Mouse (Mus musculus) neural tube, embryonic 15.5 days (tissue): Measurements from ENCODE around the gene Has3. TPM values are rescaled to one million over a fixed set of nuclear protein-coding genes. Genes with fewer than 3 reads are reported as not detected.

Experiments
- ATAC-seq: fragments of 200-750 bp; cut with Nextera tagmentation; 2 replicates; pipeline ENCODE4 v1.8.0; 2017; ENCODE audit warnings: mild to moderate bottlenecking, moderate TSS enrichment, moderate library complexity; ENCODE audit not compliant: low FRiP score
- H3K27ac ChIP-seq: fragments of 300-500 bp; sonication (generic); replicated peaks from 2 replicates; pipeline ENCODE4 v1.5.1; 2015; ENCODE audit warnings: mild to moderate bottlenecking, inconsistent platforms
- H3K27me3 ChIP-seq: fragments of 300-500 bp; sonication (generic); replicated peaks from 2 replicates; pipeline ENCODE4 v1.6.1; 2015; ENCODE audit warnings: inconsistent platforms
- H3K36me3 ChIP-seq: fragments of 300-500 bp; sonication (generic); 2 replicates; pipeline ENCODE4 v1.6.1; 2015; ENCODE audit warnings: inconsistent platforms
- H3K4me1 ChIP-seq: fragments of 300-500 bp; sonication (generic); 2 replicates; pipeline ENCODE4 v1.6.1; 2015; ENCODE audit warnings: inconsistent platforms
- H3K4me2 ChIP-seq: fragments of 300-500 bp; sonication (generic); 2 replicates; pipeline ENCODE4 v1.6.1; 2015; ENCODE audit warnings: inconsistent platforms, mild to moderate bottlenecking, moderate library complexity
- H3K4me3 ChIP-seq: fragments of 300-500 bp; sonication (generic); replicated peaks from 2 replicates; pipeline ENCODE4 v1.5.1; 2015; ENCODE audit warnings: mild to moderate bottlenecking, inconsistent platforms
- H3K9ac ChIP-seq: fragments of 300-500 bp; sonication (generic); replicated peaks from 2 replicates; pipeline ENCODE4 v1.6.1; 2015; ENCODE audit warnings: mild to moderate bottlenecking, inconsistent platforms
- H3K9me3 ChIP-seq: fragments of 300-500 bp; sonication (generic); replicated peaks from 2 replicates; pipeline ENCODE4 v1.6.1; 2016; ENCODE audit warnings: inconsistent platforms
- WGBS: fragments of 180-500 bp; shearing (Covaris S2); methylation state at CpG from one replicate; pipeline ENCODE4 v1.1.7; 2015; ENCODE audit warnings: mixed read lengths; 5-methylcytosine and 5-hydroxymethylcytosine counted together
- polyA plus RNA-seq: library from polyadenylated mRNA; unstranded; fragments of >200 nt; fragmentation: Nextera tagmentation; extraction: Ambion mirVana; gene quantifications from 2 replicates; pipeline ENCODE4 v1.2.1, GENCODE M21; 2015

The Has3 gene
- polyA plus RNA-seq, 1 experiment from 2014 or later, result 2.2 TPM

DNA sequence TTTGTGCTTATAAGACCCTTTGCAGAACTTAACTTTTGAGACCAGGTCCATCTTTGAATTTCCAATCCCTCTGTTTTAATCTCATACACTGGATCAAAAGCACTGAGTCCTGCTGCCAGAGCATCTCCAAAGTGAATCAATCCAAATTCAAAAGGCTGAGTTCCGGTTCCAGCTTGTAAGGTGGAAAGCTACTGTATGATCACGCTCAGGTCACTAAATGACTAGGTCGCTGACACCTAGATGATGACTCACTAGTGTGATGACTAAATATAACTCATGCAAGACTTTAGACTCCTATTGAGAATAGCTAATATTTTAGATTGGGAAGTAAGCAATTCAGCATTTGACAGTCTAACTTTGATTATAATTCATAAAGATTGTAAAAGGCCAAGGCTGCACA, 18.8 kb downstream of the Has3 start:
- H3K9me3 ChIP-seq, result no peaks in the 10 kb centered on the region
- H3K4me3 ChIP-seq, result no peak overlapping the region
- peaks cover 15% of the 10 kb centered on the region for H3K4me1 ChIP-seq
- no peaks in the 10 kb centered on the region for H3K27me3 ChIP-seq
- H3K27ac ChIP-seq, result no peak overlapping the region
- no peak overlapping the region for H3K4me2 ChIP-seq
- ATAC-seq, result no peak
- 88% methylated on average over 3 of the region's 3 CpGs for WGBS
- no peak overlapping the region for H3K9ac ChIP-seq
- peaks cover 25% of the 10 kb centered on the region for H3K36me3 ChIP-seq

DNA sequence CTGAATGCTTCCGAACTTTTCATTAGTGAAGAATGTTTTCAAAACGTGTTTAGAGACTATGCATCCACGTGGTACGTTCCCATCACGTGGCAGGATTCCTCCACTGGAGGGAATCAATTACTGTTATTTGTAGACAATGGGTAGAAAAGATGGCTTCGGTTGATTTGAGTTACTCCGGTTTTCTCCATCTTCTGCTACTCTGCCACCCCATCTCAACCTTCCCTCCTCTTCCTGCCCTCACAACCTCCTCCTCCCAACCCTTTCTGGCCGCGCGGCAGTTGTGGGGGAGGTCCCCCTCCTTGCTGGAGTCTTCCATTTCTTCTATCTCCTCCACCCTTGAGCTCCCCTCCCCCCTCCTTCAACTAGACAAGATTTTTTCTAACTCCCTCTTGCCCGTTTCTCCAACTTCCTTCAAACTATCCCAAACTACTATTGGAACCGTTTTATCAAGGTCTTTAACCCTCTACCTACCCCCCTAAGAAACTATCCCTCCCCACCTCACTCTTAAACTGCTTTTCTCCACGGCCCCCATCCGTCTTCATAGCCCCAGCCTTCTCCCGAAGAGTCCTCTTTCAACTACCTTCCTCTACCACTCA, 22.3 kb downstream of the Has3 start:
- ATAC-seq, result no peak
- under 1% methylated on average over 15 of the region's 15 CpGs for WGBS

DNA sequence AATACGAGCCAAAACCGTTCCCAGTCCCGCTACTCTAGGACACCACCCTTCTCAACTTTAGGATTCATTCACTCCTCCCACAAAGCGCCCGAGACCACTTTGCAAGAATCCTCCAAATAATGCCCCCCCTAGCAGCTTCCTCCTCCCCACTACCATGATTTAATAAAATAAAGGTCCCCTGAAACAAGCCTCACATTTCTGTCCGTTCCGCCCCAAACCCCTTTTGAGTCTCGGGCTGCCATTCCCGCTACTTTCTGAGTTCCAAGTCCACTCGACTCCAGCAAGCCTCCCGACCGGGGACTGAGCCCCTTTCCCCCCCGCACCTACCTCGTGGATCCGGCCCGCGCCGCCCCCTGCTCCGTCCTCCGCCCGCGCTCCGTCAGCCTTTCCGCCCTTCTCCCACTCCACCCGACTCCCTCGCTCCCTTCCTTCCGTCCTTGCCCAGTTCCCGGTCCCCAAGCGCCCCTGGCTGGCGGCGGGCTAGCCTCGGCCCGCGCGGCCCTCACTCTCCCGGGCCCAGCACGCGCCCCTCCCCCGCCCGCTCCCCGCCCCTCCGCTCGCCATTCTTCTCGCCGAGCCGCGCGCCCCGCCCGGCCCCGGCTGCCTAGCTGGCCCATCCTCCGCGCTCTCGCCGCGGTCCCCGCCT, 22.9 kb downstream of the Has3 start:
- WGBS, result under 1% methylated on average over 53 of the region's 57 CpGs
- ATAC-seq, result peak; percentile 81
- H3K4me1 ChIP-seq, result peaks cover 26% of the 10 kb centered on the region
- H3K36me3 ChIP-seq, result peaks cover 18% of the 10 kb centered on the region
- H3K27me3 ChIP-seq, result no peaks in the 10 kb centered on the region
- no peaks in the 10 kb centered on the region for H3K9me3 ChIP-seq
- peak overlapping the region; percentile 80 for H3K4me2 ChIP-seq
- H3K27ac ChIP-seq, result peak overlapping the region; percentile 94
- H3K9ac ChIP-seq, result peak overlapping the region; percentile 92
- peak overlapping the region; percentile 96 for H3K4me3 ChIP-seq

More for the DNA sequence above, 22.3 kb downstream of the Has3 start:
- Histone ChIP-seq H3K27ac (peak overlapping the region; percentile 94), H3K9me3 (no peaks in the 10 kb centered on the region), H3K4me3 (peak overlapping the region; percentile 96), H3K27me3 (no peaks in the 10 kb centered on the region), H3K4me1 (peaks cover 26% of the 10 kb centered on the region), H3K9ac (peak overlapping the region; percentile 92), H3K36me3 (peaks cover 16% of the 10 kb centered on the region; the same call in 1 of the 2 replicates), H3K4me2 (peak overlapping the region; percentile 80)

- H3K36me3 ChIP-seq, result peaks cover 25% of the 10 kb centered on the region
- H3K9ac ChIP-seq, result peak within 1 kb of the TSS; percentile 92
- WGBS, result under 1% methylated on average over 63 of the region's 63 CpGs
- no peaks in the 10 kb centered on the region for H3K9me3 ChIP-seq
- H3K27ac ChIP-seq, result peak within 1 kb of the TSS; percentile 94
- ATAC-seq, result peak; percentile 95
- H3K4me1 ChIP-seq, result peaks cover 26% of the 10 kb centered on the region
- peak within 1 kb of the TSS; percentile 96 for H3K4me3 ChIP-seq
- H3K27me3 ChIP-seq, result no peaks in the 10 kb centered on the region
- peak within 1 kb of the TSS; percentile 80 for H3K4me2 ChIP-seq
Measured at GRCm38 (mm10) chr8:106893481-106894156, 23.6 kb downstream of the Has3 start, which contains the start of gene Utp4. TSS of gene Utp4 (plus strand) at chr8:106893636.

GRCm38 (mm10) chr8:106899473-106899872, 29.4 kb downstream of the Has3 start:
- Histone ChIP-seq H3K27ac (no peak overlapping the region), H3K9ac (no peak overlapping the region), H3K4me2 (no peak overlapping the region), H3K27me3 (no peaks in the 10 kb centered on the region), H3K36me3 (peaks cover 78% of the 10 kb centered on the region), H3K9me3 (no peaks in the 10 kb centered on the region), H3K4me1 (peaks cover 5% of the 10 kb centered on the region), H3K4me3 (no peak overlapping the region)
- 86% methylated on average over 5 of the region's 5 CpGs for WGBS
- ATAC-seq, result no peak

GRCm38 (mm10) chr8:106905727-106906480, 35.9 kb downstream of the Has3 start:
- Histone ChIP-seq H3K4me1 (no peaks in the 10 kb centered on the region), H3K9ac (no peak overlapping the region), H3K4me2 (no peak overlapping the region), H3K36me3 (peaks cover 79% of the 10 kb centered on the region), H3K27me3 (no peaks in the 10 kb centered on the region), H3K4me3 (no peak overlapping the region), H3K27ac (no peak overlapping the region), H3K9me3 (no peaks in the 10 kb centered on the region)
- no peak for ATAC-seq
- 96% methylated on average over 17 of the region's 17 CpGs for WGBS

DNA sequence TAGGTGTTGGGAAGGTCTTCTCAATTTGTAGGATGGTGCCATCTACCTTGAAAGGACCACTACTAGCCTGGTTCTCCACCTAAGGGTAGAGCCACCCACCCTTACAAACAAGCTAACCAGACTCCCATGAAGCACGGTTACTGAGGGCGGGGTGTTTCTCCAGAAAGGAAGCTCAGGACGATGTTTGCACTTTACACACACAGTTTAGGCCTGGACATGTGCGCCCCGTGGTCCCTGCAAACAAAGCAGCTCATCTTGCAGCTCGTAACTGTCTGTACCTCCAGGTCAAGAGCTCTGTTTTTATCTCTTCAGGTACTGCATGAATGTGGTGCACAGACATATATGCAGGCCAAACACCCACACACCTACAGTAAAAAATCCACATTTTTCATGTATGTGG, 36.6 kb downstream of the Has3 start:
- H3K27ac ChIP-seq, result no peak overlapping the region
- no peaks in the 10 kb centered on the region for H3K4me1 ChIP-seq
- H3K36me3 ChIP-seq, result peaks cover 78% of the 10 kb centered on the region
- no peak overlapping the region for H3K4me3 ChIP-seq
- ATAC-seq, result no peak
- no peaks in the 10 kb centered on the region for H3K9me3 ChIP-seq
- WGBS, result 98% methylated on average over 6 of the region's 6 CpGs
- H3K27me3 ChIP-seq, result no peaks in the 10 kb centered on the region
- H3K4me2 ChIP-seq, result no peak overlapping the region
- no peak overlapping the region for H3K9ac ChIP-seq

DNA sequence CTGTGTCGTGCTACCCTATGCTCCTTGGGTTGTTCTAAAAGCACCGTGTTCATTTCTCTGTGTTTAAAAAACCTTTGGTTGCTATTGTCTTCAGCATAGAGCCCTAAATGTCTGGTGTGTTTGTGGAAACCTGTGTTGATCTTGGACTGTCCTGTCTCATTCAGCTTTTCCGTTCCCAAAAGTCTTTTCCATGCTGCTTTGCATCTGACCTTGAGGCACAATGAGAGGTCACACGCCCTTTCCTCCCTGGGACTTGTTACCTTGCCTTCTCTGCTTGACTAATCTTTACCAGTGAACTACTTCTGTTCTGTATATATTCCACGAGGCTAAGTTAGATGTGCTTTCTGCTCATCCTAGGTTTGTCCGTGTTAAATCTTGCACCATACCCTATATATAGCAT, 37.4 kb downstream of the Has3 start:
- H3K27me3 ChIP-seq, result no peaks in the 10 kb centered on the region
- H3K27ac ChIP-seq, result no peak overlapping the region
- no peak overlapping the region for H3K4me2 ChIP-seq
- H3K36me3 ChIP-seq, result peaks cover 77% of the 10 kb centered on the region
- no peak overlapping the region for H3K4me3 ChIP-seq
- WGBS, result 89% methylated on average over 6 of the region's 6 CpGs
- no peak overlapping the region for H3K9ac ChIP-seq
- no peaks in the 10 kb centered on the region for H3K9me3 ChIP-seq
- no peaks in the 10 kb centered on the region for H3K4me1 ChIP-seq
- no peak for ATAC-seq

DNA sequence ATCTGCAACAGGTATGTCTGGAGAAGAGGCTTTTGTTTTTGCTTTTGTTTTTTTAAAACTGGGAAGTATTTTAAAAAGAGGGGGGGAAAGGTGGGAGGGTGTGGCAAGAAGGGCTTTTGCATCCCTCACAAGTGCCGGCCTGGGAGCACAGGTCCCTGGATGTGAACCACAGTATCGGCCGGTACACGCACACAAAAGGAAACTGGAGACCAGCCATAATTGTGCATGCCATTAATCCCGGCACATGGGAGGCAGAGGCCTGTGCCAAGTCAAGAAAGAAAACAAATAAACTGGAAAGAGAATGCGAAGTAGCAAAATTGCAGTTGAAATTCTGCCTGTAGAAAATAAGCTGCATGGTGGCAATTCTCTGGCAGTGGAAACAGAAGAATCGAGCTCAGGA, 38.2 kb downstream of the Has3 start:
- no peak overlapping the region for H3K27ac ChIP-seq
- 86% methylated on average over 7 of the region's 7 CpGs for WGBS

DNA sequence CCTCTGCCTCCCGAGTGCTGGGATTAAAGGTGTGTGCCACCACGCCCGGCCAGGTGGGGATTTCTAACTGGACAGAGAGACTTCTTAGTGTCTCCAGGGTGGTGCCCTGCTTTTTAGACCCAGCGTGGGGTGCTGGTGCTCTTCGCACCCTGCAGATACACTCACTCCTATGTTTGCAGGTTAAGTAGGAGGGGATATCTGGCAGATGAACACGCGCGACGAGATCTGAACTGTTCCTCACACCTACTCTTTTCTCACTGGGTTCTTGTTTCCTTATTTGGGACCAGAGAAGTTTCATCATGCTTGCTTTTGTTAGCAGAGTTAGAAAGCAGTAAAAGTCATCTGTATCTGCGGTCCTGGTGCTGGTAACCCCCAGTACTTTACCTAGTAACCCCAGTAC, 43.6 kb downstream of the Has3 start:
- no peaks in the 10 kb centered on the region for H3K4me1 ChIP-seq
- WGBS, result 97% methylated on average over 10 of the region's 10 CpGs
- no peak for ATAC-seq

More for the DNA sequence above, 38.2 kb downstream of the Has3 start:
- no peaks in the 10 kb centered on the region for H3K9me3 ChIP-seq
- peaks cover 74% of the 10 kb centered on the region for H3K36me3 ChIP-seq
- no peak overlapping the region for H3K9ac ChIP-seq
- no peak overlapping the region for H3K4me2 ChIP-seq
- no peaks in the 10 kb centered on the region for H3K4me1 ChIP-seq
- no peak overlapping the region for H3K4me3 ChIP-seq
- no peaks in the 10 kb centered on the region for H3K27me3 ChIP-seq
- ATAC-seq, result no peak

GRCm38 (mm10) chr8:106919721-106920394, 49.8 kb downstream of the Has3 start:
- H3K4me1 ChIP-seq, result no peaks in the 10 kb centered on the region
- no peak for ATAC-seq
- peaks cover 78% of the 10 kb centered on the region for H3K36me3 ChIP-seq
- no peak overlapping the region for H3K4me3 ChIP-seq
- no peak overlapping the region for H3K4me2 ChIP-seq
- H3K9me3 ChIP-seq, result no peaks in the 10 kb centered on the region
- WGBS, result 91% methylated on average over 8 of the region's 8 CpGs
- H3K9ac ChIP-seq, result no peak overlapping the region
- no peak overlapping the region for H3K27ac ChIP-seq
- H3K27me3 ChIP-seq, result no peaks in the 10 kb centered on the region

More for the DNA sequence above, 43.6 kb downstream of the Has3 start:
- Histone ChIP-seq H3K27ac (no peak overlapping the region), H3K4me2 (no peak overlapping the region), H3K4me3 (no peak overlapping the region), H3K9me3 (no peaks in the 10 kb centered on the region), H3K36me3 (peaks cover 73% of the 10 kb centered on the region), H3K9ac (no peak overlapping the region), H3K27me3 (no peaks in the 10 kb centered on the region)
